Mouse (Mus musculus): ENCODE measurements at regions not wholly inside any gene's neighbourhood (a gene's known extent, or its start where the extent isn't known, plus 50 kb on each side); places are given as distances from the start of the nearest gene placed in this dataset.

DNA sequence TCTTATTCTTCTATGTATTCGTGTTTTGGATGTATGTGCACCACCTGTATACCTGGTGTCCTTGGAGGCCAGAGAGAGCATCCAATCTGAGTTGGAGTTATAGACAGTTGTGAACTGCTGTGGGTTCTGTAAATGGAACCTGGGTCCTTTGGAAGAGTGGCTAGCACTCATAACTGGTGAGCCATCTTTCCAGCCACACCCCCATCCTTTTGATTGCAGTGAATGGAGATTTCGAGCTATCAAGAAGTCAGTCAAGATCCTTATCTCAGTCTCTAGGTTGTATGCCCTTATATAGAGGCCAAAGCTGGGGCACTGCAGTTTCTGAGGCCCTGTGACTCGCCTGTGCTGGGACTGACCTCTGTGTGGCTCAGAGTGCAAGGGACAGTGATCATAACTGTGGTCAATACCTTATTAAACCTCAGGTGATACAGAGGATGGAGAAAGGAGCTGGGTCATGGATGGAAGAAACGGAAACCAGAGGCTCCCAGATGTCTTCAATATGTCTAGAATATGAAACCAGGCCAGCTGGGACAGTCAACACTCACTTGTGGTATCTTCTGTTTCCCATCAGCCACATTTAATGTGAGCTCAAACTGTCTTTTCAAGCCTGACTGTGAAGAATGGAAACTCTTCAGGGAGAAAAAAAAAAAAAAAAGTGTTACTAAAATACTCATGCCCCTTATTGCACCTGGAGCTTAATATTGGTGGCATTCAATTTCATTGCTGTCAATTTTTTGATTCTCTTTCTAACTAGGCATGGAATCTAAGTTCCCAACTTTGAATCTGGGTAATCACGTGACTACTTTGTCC is 86.2 kb upstream of the Cpm start:
- no peak overlapping the region for H3K27ac ChIP-seq (ENCODE audit: insufficient read depth, low read length)
- no peak overlapping the region for H3K4me3 ChIP-seq (ENCODE audit: insufficient read depth, low read length)
- no peak for TF ChIP-seq POLR2A (IDR thresholded peaks at IDR 0.05; ENCODE audit: low read depth, low read length)
- no peak for TF ChIP-seq CTCF (IDR thresholded peaks at IDR 0.05; ENCODE audit: borderline replicate concordance, insufficient read depth, low read length)
- H3K4me1 ChIP-seq (ENCODE audit: control insufficient read depth, insufficient read depth, low read length): 0 out of 2 replicates have a peak, but pooled peaks cover 2% of the 10 kb centered on the region

DNA sequence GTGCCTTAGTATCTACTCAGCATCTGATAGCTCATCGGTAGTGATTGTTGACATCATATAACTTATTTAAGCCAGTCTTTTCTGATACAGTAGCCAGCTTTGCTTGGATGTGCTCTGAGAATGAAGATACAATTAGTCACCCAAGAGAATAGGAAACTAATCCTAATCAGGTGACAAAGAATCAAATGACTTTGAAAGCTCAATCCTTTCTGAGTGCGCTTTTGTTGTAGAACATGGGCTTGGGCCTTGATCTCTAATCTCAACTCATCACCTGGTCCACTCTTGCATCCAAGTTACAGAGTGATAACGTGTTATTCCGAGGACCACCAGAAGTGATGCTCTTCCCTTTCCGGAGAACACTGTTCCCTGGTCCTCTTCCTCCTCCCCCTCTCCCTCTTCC is 86.9 kb upstream of the Cpm start:
- 0 out of 2 replicates have a peak, but pooled peaks cover 2% of the 10 kb centered on the region for H3K4me1 ChIP-seq (ENCODE audit: control insufficient read depth, insufficient read depth, low read length)
- no peak overlapping the region for H3K27ac ChIP-seq (ENCODE audit: insufficient read depth, low read length)

DNA sequence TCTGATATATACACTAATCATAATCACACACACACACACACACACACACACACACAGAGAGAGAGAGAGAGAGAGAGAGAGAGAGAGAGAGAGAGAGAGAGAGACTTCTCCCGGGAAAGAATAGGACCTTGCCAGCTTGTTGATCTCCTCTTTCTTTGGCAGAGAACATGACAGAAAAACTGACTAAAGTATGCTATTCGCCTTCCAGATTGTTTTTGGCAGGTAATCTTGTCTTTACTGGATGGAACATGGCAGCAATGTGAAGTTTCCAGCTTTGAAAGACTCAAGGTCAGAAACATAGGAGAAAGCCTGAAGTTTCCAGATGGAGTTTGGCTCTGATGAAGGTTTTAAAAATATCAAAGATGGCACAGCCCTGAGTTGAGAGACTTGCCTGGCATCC is 87.8 kb upstream of the Cpm start:
- no peak overlapping the region for H3K4me3 ChIP-seq (ENCODE audit: insufficient read depth, low read length)
- no peak overlapping the region for H3K27ac ChIP-seq (ENCODE audit: insufficient read depth, low read length)
- TF ChIP-seq POLR2A (IDR thresholded peaks at IDR 0.05; ENCODE audit: low read depth, low read length): no peak
- TF ChIP-seq CTCF (IDR thresholded peaks at IDR 0.05; ENCODE audit: borderline replicate concordance, insufficient read depth, low read length): no peak
- no peaks in the 10 kb centered on the region for H3K4me1 ChIP-seq (ENCODE audit: control insufficient read depth, insufficient read depth, low read length)

More for the DNA sequence above, 86.9 kb upstream of the Cpm start:
- TF ChIP-seq POLR2A (IDR thresholded peaks at IDR 0.05; ENCODE audit: low read depth, low read length) (no peak), CTCF (IDR thresholded peaks at IDR 0.05; ENCODE audit: borderline replicate concordance, insufficient read depth, low read length) (no peak)
- H3K4me3 ChIP-seq (ENCODE audit: insufficient read depth, low read length): no peak overlapping the region

DNA sequence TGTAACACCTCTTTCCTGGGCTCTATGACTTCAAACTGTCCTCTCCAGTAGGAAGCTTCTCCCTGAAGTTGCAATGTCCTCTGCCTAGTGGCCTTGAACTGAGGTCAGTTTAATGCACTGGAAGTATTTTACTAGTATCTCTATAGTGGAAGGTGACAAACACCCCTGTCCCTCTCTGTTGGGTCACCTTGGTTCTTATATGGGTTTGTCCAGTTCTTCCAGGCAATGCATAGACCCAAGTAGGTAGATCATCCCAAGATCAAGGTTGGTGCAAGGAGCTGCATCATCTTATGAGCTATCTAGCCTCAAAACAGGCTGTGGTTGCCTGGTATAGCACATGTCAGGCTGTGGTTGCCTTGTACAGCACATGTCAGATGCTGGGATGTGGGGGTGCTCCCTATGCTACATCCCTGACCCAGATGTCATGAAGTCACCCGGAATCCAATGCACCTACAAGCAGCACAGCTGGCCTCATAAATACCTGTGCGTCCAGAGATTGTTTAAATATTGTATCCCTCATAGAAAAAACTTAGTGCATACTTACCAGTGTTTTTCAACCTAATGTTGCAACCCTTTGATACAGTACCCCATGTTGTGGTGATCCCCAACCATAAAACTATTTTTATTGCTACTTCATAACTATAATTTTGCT is 88.4 kb upstream of the Cpm start:
- H3K27ac ChIP-seq (ENCODE audit: insufficient read depth, low read length): no peak overlapping the region
- no peaks in the 10 kb centered on the region for H3K4me1 ChIP-seq (ENCODE audit: control insufficient read depth, insufficient read depth, low read length)
- no peak for TF ChIP-seq POLR2A (IDR thresholded peaks at IDR 0.05; ENCODE audit: low read depth, low read length)
- no peak for TF ChIP-seq CTCF (IDR thresholded peaks at IDR 0.05; ENCODE audit: borderline replicate concordance, insufficient read depth, low read length)
- H3K4me3 ChIP-seq (ENCODE audit: insufficient read depth, low read length): no peak overlapping the region

DNA sequence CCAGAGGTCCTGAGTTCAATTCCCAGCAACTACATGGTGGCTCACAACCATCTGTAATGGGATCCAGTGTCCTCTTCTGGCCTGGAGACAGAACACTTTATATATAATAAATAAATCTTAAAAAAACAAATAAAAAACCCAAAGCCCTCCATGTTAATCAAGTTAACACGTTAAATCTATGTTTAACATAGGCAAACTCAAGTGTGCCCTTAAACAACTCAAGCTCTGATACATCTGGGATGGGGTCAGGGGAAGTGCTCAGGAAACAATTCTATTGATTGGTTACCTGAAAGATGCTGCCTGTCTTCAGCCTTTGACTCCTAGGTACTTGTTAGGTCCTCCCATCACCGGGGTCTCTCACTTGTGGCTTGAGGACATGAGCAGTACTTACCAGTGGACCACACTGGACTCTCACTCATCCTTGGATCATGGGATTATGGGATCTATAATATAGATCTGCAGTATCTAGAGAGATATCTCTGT is 89.1 kb upstream of the Cpm start:
- Histone ChIP-seq H3K27ac (ENCODE audit: insufficient read depth, low read length) (no peak overlapping the region), H3K4me1 (ENCODE audit: control insufficient read depth, insufficient read depth, low read length) (no peaks in the 10 kb centered on the region), H3K4me3 (ENCODE audit: insufficient read depth, low read length) (no peak overlapping the region)
- TF ChIP-seq POLR2A (IDR thresholded peaks at IDR 0.05; ENCODE audit: low read depth, low read length) (no peak), CTCF (IDR thresholded peaks at IDR 0.05; ENCODE audit: borderline replicate concordance, insufficient read depth, low read length) (no peak)

DNA sequence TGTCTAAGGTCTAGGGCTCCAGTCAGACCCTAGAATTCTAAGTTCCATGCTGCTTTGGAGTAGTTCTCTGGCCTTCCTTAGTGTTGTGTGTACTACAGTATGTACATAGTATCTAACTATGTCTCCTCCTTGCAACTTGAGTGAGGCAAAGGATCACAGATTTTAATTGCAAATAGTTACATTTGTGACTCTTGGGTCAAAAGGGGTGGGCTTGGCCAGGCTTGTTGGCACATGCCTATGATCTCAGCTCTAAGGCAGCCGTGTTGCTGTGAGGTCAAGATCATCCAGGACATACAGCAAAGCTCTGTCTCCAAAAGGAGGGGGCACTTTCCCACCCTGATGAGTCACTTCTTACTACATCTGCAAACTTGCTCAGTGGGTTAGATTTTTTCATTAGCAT is 89.8 kb upstream of the Cpm start:
- H3K27ac ChIP-seq (ENCODE audit: insufficient read depth, low read length): no peak overlapping the region
- TF ChIP-seq POLR2A (IDR thresholded peaks at IDR 0.05; ENCODE audit: low read depth, low read length) (no peak), CTCF (IDR thresholded peaks at IDR 0.05; ENCODE audit: borderline replicate concordance, insufficient read depth, low read length) (no peak)
- no peak overlapping the region for H3K4me3 ChIP-seq (ENCODE audit: insufficient read depth, low read length)
- no peaks in the 10 kb centered on the region for H3K4me1 ChIP-seq (ENCODE audit: control insufficient read depth, insufficient read depth, low read length)

DNA sequence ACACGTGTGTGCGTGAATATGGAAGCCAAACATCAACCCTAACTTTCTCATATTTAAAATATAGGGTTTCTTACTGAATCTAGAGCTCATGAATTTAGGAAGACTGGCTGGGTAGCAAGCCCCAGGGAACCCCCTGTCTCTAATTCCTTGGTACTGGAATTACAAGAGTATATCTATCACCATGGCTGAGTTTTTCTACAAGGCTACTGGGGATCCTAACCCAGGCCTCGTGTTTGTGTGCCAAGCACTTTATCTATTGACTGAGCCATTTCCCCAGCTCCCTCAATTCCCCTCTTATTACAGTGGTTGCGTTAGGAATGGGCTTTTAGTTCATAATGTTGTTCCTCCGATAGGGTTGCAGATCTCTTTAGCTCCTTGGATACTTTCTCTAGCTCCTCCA is 90.6 kb upstream of the Cpm start:
- Histone ChIP-seq H3K27ac (ENCODE audit: insufficient read depth, low read length) (no peak overlapping the region), H3K4me3 (ENCODE audit: insufficient read depth, low read length) (no peak overlapping the region), H3K4me1 (ENCODE audit: control insufficient read depth, insufficient read depth, low read length) (no peaks in the 10 kb centered on the region)
- TF ChIP-seq CTCF (IDR thresholded peaks at IDR 0.05; ENCODE audit: borderline replicate concordance, insufficient read depth, low read length) (no peak), POLR2A (IDR thresholded peaks at IDR 0.05; ENCODE audit: low read depth, low read length) (no peak)

DNA sequence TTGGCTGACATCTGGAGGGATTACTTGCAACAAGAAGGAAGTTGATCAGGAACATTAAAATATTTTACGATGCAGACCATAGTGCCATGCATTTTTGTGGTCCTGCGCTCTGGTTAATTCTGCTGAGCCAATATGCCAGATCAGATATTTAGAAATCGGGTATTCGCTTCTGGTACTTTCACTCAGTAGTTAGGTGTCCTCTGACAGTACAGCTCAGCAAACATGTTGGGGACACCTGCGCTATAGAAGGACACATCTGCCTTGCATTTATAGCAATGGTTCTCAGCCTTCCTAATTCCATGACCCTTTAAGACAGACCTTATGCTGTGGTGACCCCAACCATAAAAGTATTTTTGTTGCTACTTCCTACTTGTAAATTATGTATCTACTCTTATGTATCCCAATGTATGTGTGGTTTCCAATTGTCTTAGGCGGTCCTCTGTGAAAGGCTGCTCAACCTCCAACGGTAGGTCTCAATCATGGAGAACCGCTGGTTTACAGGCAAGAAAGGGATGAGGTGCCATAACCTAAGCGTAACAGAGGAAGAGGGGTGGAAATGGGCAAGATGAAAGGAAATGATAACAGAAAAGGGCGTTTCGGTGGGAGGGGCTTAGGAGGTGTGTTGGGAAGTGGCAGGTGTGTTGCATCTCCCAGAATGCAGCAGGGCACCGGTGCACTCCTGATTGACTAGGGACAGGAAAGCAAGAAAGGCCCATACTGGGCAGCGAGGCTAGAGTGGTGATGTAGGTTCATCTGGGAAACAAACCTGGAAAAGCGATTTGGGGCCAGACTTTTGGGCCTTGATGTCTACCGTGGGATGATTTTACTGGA is 92.3 kb upstream of the Cpm start:
- Histone ChIP-seq H3K4me1 (ENCODE audit: control insufficient read depth, insufficient read depth, low read length) (no peaks in the 10 kb centered on the region), H3K27ac (ENCODE audit: insufficient read depth, low read length) (no peak overlapping the region), H3K4me3 (ENCODE audit: insufficient read depth, low read length) (no peak overlapping the region)
- TF ChIP-seq POLR2A (IDR thresholded peaks at IDR 0.05; ENCODE audit: low read depth, low read length) (no peak), CTCF (IDR thresholded peaks at IDR 0.05; ENCODE audit: borderline replicate concordance, insufficient read depth, low read length) (no peak)

DNA sequence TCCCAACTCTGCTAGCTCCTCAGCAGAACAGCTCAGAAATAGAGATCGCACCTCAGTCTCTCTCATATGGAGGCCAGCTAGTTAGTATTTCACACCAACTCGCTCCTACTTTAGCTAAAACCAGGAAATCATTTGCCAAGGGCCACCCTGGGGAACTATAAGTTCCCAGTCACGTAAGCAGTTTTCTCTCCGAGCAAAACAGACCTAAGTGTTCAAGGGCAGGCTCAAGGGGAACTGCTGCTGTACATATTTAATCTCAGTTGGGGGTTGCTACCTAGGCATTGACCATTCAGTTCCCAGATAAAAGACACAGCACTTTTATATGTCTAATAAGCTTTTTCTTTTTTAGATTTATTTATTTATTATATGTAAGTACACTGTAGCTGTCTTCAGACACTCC is 93.5 kb upstream of the Cpm start:
- TF ChIP-seq CTCF (IDR thresholded peaks at IDR 0.05; ENCODE audit: borderline replicate concordance, insufficient read depth, low read length) (no peak), POLR2A (IDR thresholded peaks at IDR 0.05; ENCODE audit: low read depth, low read length) (no peak)
- H3K27ac ChIP-seq (ENCODE audit: insufficient read depth, low read length): no peak overlapping the region
- no peaks in the 10 kb centered on the region for H3K4me1 ChIP-seq (ENCODE audit: control insufficient read depth, insufficient read depth, low read length)
- no peak overlapping the region for H3K4me3 ChIP-seq (ENCODE audit: insufficient read depth, low read length)
